Mouse (Mus musculus) MEL (cell line): Measurements from ENCODE around the gene Ttpal. TPM values are rescaled to one million over a fixed set of nuclear protein-coding genes. Genes with fewer than 3 reads are reported as not detected.
"Not testable (repeated sequence)": the region's sequence is repeated elsewhere in the genome, so short reads cannot be mapped to it uniquely, and the experiment has no call there.

ENCODE experiments used
- DNase-seq: peaks from one replicate; pipeline ENCODE4 v3.0.0; 2011; ENCODE audit warnings: low read depth, low spot score
- H3K27ac ChIP-seq: 2 replicates; pipeline ENCODE4 v1.5.1; 2012; ENCODE audit warnings: low read depth, mild to moderate bottlenecking, control low read depth, low read length, moderate library complexity; ENCODE audit not compliant: control insufficient read depth
- H3K27me3 ChIP-seq, 2 experiments: fragments of 150-350 bp in 1 of 2; sonication (generic) in 1 of 2; 2 replicates each; pipeline ENCODE4 v1.6.1; 2012; ENCODE audit warnings: low read length in 2 of 2, mild to moderate bottlenecking in 2 of 2, improper control_type of control experiment in 1 of 2, moderate library complexity in 1 of 2; ENCODE audit not compliant: insufficient read depth in 2 of 2, control insufficient read depth in 1 of 2
- H3K36me3 ChIP-seq, 2 experiments: 2 replicates each; pipeline ENCODE4 v1.6.1; 2012 to 2014; ENCODE audit warnings: low read length in 2 of 2, improper control_type of control experiment in 1 of 2, inconsistent platforms in 1 of 2, mild to moderate bottlenecking in 1 of 2; ENCODE audit not compliant: insufficient read depth in 2 of 2, control insufficient read depth in 1 of 2
- H3K4me1 ChIP-seq, 2 experiments: fragments of 150-350 bp in 1 of 2; sonication (generic) in 1 of 2; 2 replicates each; pipeline ENCODE4 v1.6.1; 2012; ENCODE audit warnings: low read length in 2 of 2, improper control_type of control experiment in 1 of 2, mild to moderate bottlenecking in 1 of 2; ENCODE audit not compliant: insufficient read depth in 2 of 2, control insufficient read depth in 1 of 2
- H3K4me3 ChIP-seq, 2 experiments: fragments of 150-350 bp in 1 of 2; sonication (generic) in 1 of 2; 2 replicates each; pipeline ENCODE4 v1.5.1; 2012; ENCODE audit warnings: low read depth in 2 of 2, low read length in 2 of 2, mild to moderate bottlenecking in 2 of 2, moderate library complexity in 2 of 2, control low read depth in 1 of 2, improper control_type of control experiment in 1 of 2; ENCODE audit not compliant: control insufficient read depth in 1 of 2, insufficient read depth in 1 of 2
- H3K79me2 ChIP-seq: 2 replicates; pipeline ENCODE4 v1.6.1; 2012; ENCODE audit warnings: mild to moderate bottlenecking, low read length, moderate library complexity; ENCODE audit not compliant: control insufficient read depth, poor library complexity, insufficient read depth
- H3K9ac ChIP-seq: 2 replicates; pipeline ENCODE4 v1.6.1; 2012; ENCODE audit warnings: low read depth, mild to moderate bottlenecking, control low read depth, low read length, moderate library complexity; ENCODE audit not compliant: control insufficient read depth, poor library complexity, severe bottlenecking
- H3K9me3 ChIP-seq: fragments of 150-350 bp; sonication (generic); replicated peaks from 2 replicates; pipeline ENCODE4 v1.6.1; 2012; ENCODE audit warnings: mild to moderate bottlenecking, low read length, improper control_type of control experiment, moderate library complexity; ENCODE audit not compliant: insufficient read depth
- BHLHE40 ChIP-seq: IDR thresholded peaks from 2 replicates; pipeline ENCODE4 v1.6.1; 2012; ENCODE audit warnings: low read depth, mild to moderate bottlenecking, inconsistent platforms, low read length, improper control_type of control experiment, borderline replicate concordance
- ELF1 ChIP-seq: IDR thresholded peaks from 2 replicates; pipeline ENCODE4 v1.6.1; 2014; ENCODE audit warnings: low read depth, mild to moderate bottlenecking, inconsistent platforms, low read length, improper control_type of control experiment, moderate library complexity
- GABPA ChIP-seq: IDR thresholded peaks from 2 replicates; pipeline ENCODE4 v1.6.1; 2012; ENCODE audit warnings: low read depth, mild to moderate bottlenecking, inconsistent platforms, low read length, improper control_type of control experiment, moderate library complexity
- HCFC1 ChIP-seq: IDR thresholded peaks from 2 replicates; pipeline ENCODE4 v1.6.1; 2012; ENCODE audit warnings: low read depth, mild to moderate bottlenecking, inconsistent platforms, low read length, improper control_type of control experiment, moderate library complexity
- JUND ChIP-seq: IDR thresholded peaks from 2 replicates; pipeline ENCODE4 v1.6.1; 2011; ENCODE audit warnings: low read depth, mild to moderate bottlenecking, improper control_type of control experiment, low read length
- MYB ChIP-seq: IDR thresholded peaks from 2 replicates; pipeline ENCODE4 v1.6.1; 2011; ENCODE audit warnings: mild to moderate bottlenecking, low read depth, low read length, improper control_type of control experiment
- NRF1 ChIP-seq: IDR thresholded peaks from 2 replicates; pipeline ENCODE4 v1.6.1; 2014; ENCODE audit warnings: low read depth, mild to moderate bottlenecking, inconsistent platforms, low read length, improper control_type of control experiment, moderate library complexity; ENCODE audit not compliant: poor library complexity, insufficient read depth, severe bottlenecking
- POLR2A ChIP-seq, 2 experiments: IDR thresholded peaks; 2 replicates each; pipeline ENCODE4 v1.6.1; 2011 to 2012; ENCODE audit warnings: low read length in 2 of 2, mild to moderate bottlenecking in 2 of 2, control low read depth in 1 of 2, improper control_type of control experiment in 1 of 2, low read depth in 1 of 2, moderate library complexity in 1 of 2; ENCODE audit not compliant: control insufficient read depth in 1 of 2, insufficient read depth in 1 of 2, poor library complexity in 1 of 2
- POLR2AphosphoS5 ChIP-seq: IDR thresholded peaks from 2 replicates; pipeline ENCODE4 v1.6.1; 2012; ENCODE audit warnings: low read depth, borderline replicate concordance, mild to moderate bottlenecking, inconsistent platforms, low read length, moderate library complexity, mixed read lengths
- RAD21 ChIP-seq: IDR thresholded peaks from 2 replicates; pipeline ENCODE4 v1.6.1; 2011; ENCODE audit warnings: mild to moderate bottlenecking, low read depth, low read length, improper control_type of control experiment
- SMC3 ChIP-seq: IDR thresholded peaks from 2 replicates; pipeline ENCODE4 v1.6.1; 2011; ENCODE audit warnings: low read depth, low read length, improper control_type of control experiment
- TBP ChIP-seq: IDR thresholded peaks from 2 replicates; pipeline ENCODE4 v1.8.0; 2011; ENCODE audit warnings: low read depth, low read length, improper control_type of control experiment
- UBTF ChIP-seq: IDR thresholded peaks from 2 replicates; pipeline ENCODE4 v1.6.1; 2012; ENCODE audit warnings: low read depth, mild to moderate bottlenecking, inconsistent platforms, low read length, improper control_type of control experiment, moderate library complexity, borderline replicate concordance; ENCODE audit not compliant: insufficient read depth
- USF1 ChIP-seq: IDR thresholded peaks from 2 replicates; pipeline ENCODE4 v1.6.1; 2014; ENCODE audit warnings: low read depth, mild to moderate bottlenecking, inconsistent platforms, low read length, improper control_type of control experiment, moderate library complexity
- ZKSCAN1 ChIP-seq: IDR thresholded peaks from 2 replicates; pipeline ENCODE4 v1.6.1; 2012; ENCODE audit warnings: low read depth, mild to moderate bottlenecking, inconsistent platforms, low read length, improper control_type of control experiment, moderate library complexity
- ZMIZ1 ChIP-seq: IDR thresholded peaks from 2 replicates; pipeline ENCODE4 v1.6.1; 2012; ENCODE audit warnings: low read depth, mild to moderate bottlenecking, inconsistent platforms, low read length, improper control_type of control experiment, moderate library complexity
- ZNF384 ChIP-seq: IDR thresholded peaks from 2 replicates; pipeline ENCODE4 v1.6.1; 2012; ENCODE audit warnings: low read depth, mild to moderate bottlenecking, inconsistent platforms, low read length, improper control_type of control experiment
- polyA plus RNA-seq, 2 experiments: library from polyadenylated mRNA; stranded (reverse) in 1 of 2; unstranded in 1 of 2; fragments of >175 nt in 1 of 2; fragments of >200 nt in 1 of 2; gene quantifications; 2 replicates each; pipeline versions ENCODE4 v1.2.1 to v1.2.4; 2012; ENCODE audit warnings: low replicate concordance in 2 of 2, low read depth in 1 of 2; ENCODE audit not compliant: insufficient read length in 2 of 2, insufficient read depth in 1 of 2, missing spikeins in 1 of 2
- total RNA-seq: library from RNA; depleted of rRNA; stranded (reverse); fragments of 300-350 nt; gene quantifications from 2 replicates; pipeline ENCODE4 v1.2.3, GENCODE M21; 2012

The Ttpal gene
- total and polyA plus RNA-seq, 3 experiments = 18.9 to 20.4 TPM; not detected in 1

GRCm38 (mm10) chr2:163620451-163620850 lies 18.3 kb downstream of the Ttpal start:
- Histone ChIP-seq H3K36me3 (peaks cover 0 to 46% of the 10 kb centered on the region in 2 experiments; a peak in 3 of 4 replicates), H3K27ac (no peak overlapping the region), H3K27me3 (no peaks in the 10 kb centered on the region), H3K79me2 (no peaks in the 10 kb centered on the region), H3K9ac (no peak overlapping the region), H3K9me3 (no peaks in the 10 kb centered on the region), H3K4me3 (no peak overlapping the region), H3K4me1 (no peaks in the 10 kb centered on the region)
- no peak for TF ChIP-seq ZMIZ1
- TF ChIP-seq POLR2A (IDR thresholded peaks at IDR 0.05; ENCODE audit: control insufficient read depth in 1 of 2, insufficient read depth in 1 of 2, low read depth in 1 of 2, low read length in 2 of 2, poor library complexity in 1 of 2) = 0 out of 4 replicates have a peak, but pooled peaks of 1 of the 2 experiments have one; percentile 25
- DNase-seq = no peak

- H3K9me3 ChIP-seq, H3K4me3 ChIP-seq, H3K27me3 ChIP-seq, H3K9ac ChIP-seq, DNase-seq, H3K79me2 ChIP-seq, H3K4me1 ChIP-seq, H3K27ac ChIP-seq: not testable (repeated sequence)
- TF ChIP-seq ZNF384 = peak; percentile 62
- H3K36me3 ChIP-seq = peaks cover 0 to 55% of the 10 kb centered on the region in 2 experiments; a peak in 3 of 4 replicates
Observed at GRCm38 (mm10) chr2:163621401-163621800, 19.3 kb downstream of the Ttpal start.

- no peaks in the 10 kb centered on the region for H3K27me3 ChIP-seq
- peaks cover 24 to 82% of the 10 kb centered on the region in 2 experiments for H3K36me3 ChIP-seq
- TF ChIP-seq HCFC1 = no peak
- TF ChIP-seq JUND = no peak
- no peak for TF ChIP-seq UBTF
- TF ChIP-seq USF1 = no peak
- no peak for TF ChIP-seq POLR2AphosphoS5
- TF ChIP-seq SMC3 = no peak
- no peak for TF ChIP-seq MYB
- no peak for TF ChIP-seq ZKSCAN1
- TF ChIP-seq NRF1 = no peak
- TF ChIP-seq ELF1 = no peak
- no peak for TF ChIP-seq BHLHE40
- TF ChIP-seq RAD21 = no peak
- no peak for TF ChIP-seq GABPA
- TF ChIP-seq TBP = no peak
- TF ChIP-seq, all 39 proteins: peak for 0
- Histone ChIP-seq H3K79me2 (peaks cover 6% of the 10 kb centered on the region; the same call in 1 of the 2 replicates), H3K4me1 (peaks cover 0 to 8% of the 10 kb centered on the region in 2 experiments; a peak in 1 of 4 replicates), H3K9ac (no peak overlapping the region), H3K27ac (no peak overlapping the region), H3K4me3 (no peak overlapping the region), H3K9me3 (no peaks in the 10 kb centered on the region)
- DNase-seq = no peak
Observed at GRCm38 (mm10) chr2:163631223-163631622, 29.1 kb downstream of the Ttpal start.
